Mouse (Mus musculus) G1E (cell line): Measurements from ENCODE around the gene Olfr711. TPM values are rescaled to one million over a fixed set of nuclear protein-coding genes. Genes with fewer than 3 reads are reported as not detected.
"Not testable (repeated sequence)": the region's sequence is repeated elsewhere in the genome, so short reads cannot be mapped to it uniquely, and the experiment has no call there.

ENCODE experiments used
- ATAC-seq: 2 replicates; pipeline ENCODE4 v1.8.0; 2016; ENCODE audit warnings: mild to moderate bottlenecking; ENCODE audit not compliant: insufficient number of reproducible peaks, poor library complexity, low FRiP score, severe bottlenecking; ENCODE audit errors: extremely low read depth
- DNase-seq: peaks from one replicate; pipeline ENCODE4 v3.0.0; 2012; ENCODE audit warnings: low spot score
- H3K27me3 ChIP-seq: 2 replicates; pipeline ENCODE4 v1.6.1; 2012; ENCODE audit warnings: mild to moderate bottlenecking, low read length, inconsistent platforms; ENCODE audit not compliant: insufficient read depth
- H3K36me3 ChIP-seq: replicated peaks from 2 replicates; pipeline ENCODE3; 2012; ENCODE audit warnings: mild to moderate bottlenecking, inconsistent platforms
- H3K4me1 ChIP-seq: 2 replicates; pipeline ENCODE4 v1.6.1; 2012; ENCODE audit warnings: low read depth, low read length, inconsistent platforms, mixed read lengths; ENCODE audit not compliant: insufficient read depth
- H3K4me3 ChIP-seq: 2 replicates; pipeline ENCODE4 v1.5.1; 2012; ENCODE audit warnings: low read depth, mild to moderate bottlenecking, inconsistent platforms, low read length, moderate library complexity, mixed read lengths
- H3K9me3 ChIP-seq: replicated peaks from 2 replicates; pipeline ENCODE4 v1.6.1; 2012; ENCODE audit warnings: inconsistent platforms
- CTCF ChIP-seq: IDR thresholded peaks from 2 replicates; pipeline ENCODE4 v1.5.1; 2012; ENCODE audit warnings: low read depth, low read length, inconsistent platforms, mixed read lengths
- GATA1 ChIP-seq: IDR thresholded peaks from 2 replicates; pipeline ENCODE4 v1.6.1; 2012; ENCODE audit warnings: borderline replicate concordance, low read length, inconsistent platforms, mixed read lengths
- GATA2 ChIP-seq: IDR thresholded peaks from 2 replicates; pipeline ENCODE4 v1.6.1; 2012; ENCODE audit warnings: low read depth, low read length, inconsistent platforms, borderline replicate concordance
- POLR2AphosphoS5 ChIP-seq: IDR thresholded peaks from 2 replicates; pipeline ENCODE4 v1.6.1; 2012; ENCODE audit warnings: low read depth, low read length, inconsistent platforms; ENCODE audit not compliant: insufficient replicate concordance
- TAL1 ChIP-seq: conservative IDR thresholded peaks from 2 replicates; pipeline ENCODE4 v1.6.1; 2012; ENCODE audit warnings: low read depth, low read length, inconsistent platforms, mixed read lengths
- polyA plus RNA-seq: library from polyadenylated mRNA; stranded (reverse); fragments of >175 nt; gene quantifications from 2 replicates; pipeline ENCODE4 v1.2.3, GENCODE M21; 2012
- total RNA-seq, 2 experiments: library from RNA; stranded (forward) in 1 of 2; stranded (reverse) in 1 of 2; fragments of 200-1000 nt in 1 of 2; fragments of >200 nt in 1 of 2; fragmentation: Nextera tagmentation in 1 of 2; gene quantifications; 2 replicates each; pipeline ENCODE4 v1.2.3; 2014 to 2017

The Olfr711 gene
- total RNA-seq (2014; fragmentation: Nextera tagmentation) (not detected in 2 replicates), total RNA-seq (2017) (under 0.01 and 0.11 TPM in 2 replicates), polyA plus RNA-seq (not detected in 2 replicates)

DNA sequence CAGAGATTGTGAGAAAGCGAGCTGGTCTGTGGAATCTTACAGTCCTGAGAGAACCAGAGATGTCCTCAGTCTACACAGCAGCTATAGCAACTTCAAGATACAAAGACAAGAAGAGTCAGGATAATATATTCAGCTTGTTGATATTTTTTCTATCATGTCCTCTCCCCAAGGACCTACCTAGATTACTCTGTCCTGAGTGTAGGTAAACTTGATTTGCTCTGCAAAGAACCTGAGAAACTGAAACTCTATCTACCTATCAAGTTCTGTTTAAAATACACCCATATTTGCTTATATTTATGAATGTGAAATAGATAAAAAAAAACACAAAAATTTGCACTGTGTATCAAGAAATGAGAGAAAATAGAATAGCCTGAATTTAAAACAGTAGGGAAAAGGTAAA, at the start of gene Olfr711:
TSS of gene Olfr711 (minus strand) at position 101 of the 400 bp plus-strand sequence.
- no peak for DNase-seq
- Histone ChIP-seq H3K36me3 (no peaks in the 10 kb centered on the region), H3K4me1 (0 out of 2 replicates have a peak, but pooled peaks cover 4% of the 10 kb centered on the region), H3K9me3 (no peaks in the 10 kb centered on the region), H3K27me3 (no peaks in the 10 kb centered on the region), H3K4me3 (no peak within 1 kb of the TSS)
- ATAC-seq = no peak
- TF ChIP-seq GATA2 = no peak
- no peak for TF ChIP-seq POLR2AphosphoS5
- no peak for TF ChIP-seq TAL1
- no peak for TF ChIP-seq GATA1

DNA sequence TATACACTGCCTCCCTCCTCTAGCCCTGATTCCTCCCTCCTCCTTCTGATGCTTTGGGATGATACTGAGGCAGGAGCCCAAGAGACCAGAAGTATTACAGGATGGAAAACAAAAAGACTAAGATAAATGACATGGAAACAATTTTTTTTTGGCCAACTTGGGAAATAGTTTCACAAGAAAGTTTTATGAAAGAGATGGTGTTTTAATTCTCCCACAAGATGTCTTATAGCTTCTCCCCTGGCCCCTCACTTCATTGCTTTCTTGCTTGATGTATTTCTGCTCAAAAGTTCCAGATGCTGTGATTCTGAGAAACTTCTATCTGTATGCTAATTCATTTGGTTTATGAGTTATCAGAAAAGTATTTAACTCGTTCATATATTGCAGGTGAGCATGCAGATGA, 30.7 kb upstream of the Olfr711 start, which contains the start of gene Olfr2:
TSS of gene Olfr2 (minus strand) at position 101 of the 400 bp plus-strand sequence.
- no peak for TF ChIP-seq POLR2AphosphoS5
- no peak for TF ChIP-seq CTCF
- TF ChIP-seq TAL1 = no peak
- TF ChIP-seq GATA2 = no peak
- no peak for TF ChIP-seq GATA1
- Histone ChIP-seq H3K36me3 (no peaks in the 10 kb centered on the region), H3K4me1 (peaks cover 20% of the 10 kb centered on the region), H3K27me3 (no peaks in the 10 kb centered on the region), H3K4me3 (no peak within 1 kb of the TSS), H3K9me3 (no peaks in the 10 kb centered on the region)
- ATAC-seq (no peak), DNase-seq (no peak)

DNA sequence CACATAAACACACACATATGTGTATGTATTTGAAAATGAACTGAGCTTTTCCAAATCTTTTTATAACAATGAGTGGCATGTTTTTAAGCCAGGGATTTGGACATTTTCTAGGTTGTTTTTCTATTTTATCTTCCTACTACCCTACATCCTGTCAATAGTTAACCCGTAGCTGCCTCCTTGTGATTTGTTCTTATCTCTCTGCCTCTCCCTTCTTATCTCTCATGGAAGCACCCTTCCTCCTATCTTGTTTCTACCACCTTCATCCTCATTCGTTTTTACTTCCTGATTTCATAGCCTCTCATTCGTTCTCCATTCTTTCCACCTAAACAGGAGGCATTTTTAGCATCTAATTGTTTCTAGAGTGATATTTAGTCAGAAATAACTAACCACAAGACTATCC, 28.9 kb upstream of the Olfr711 start:
- Histone ChIP-seq H3K9me3 (no peaks in the 10 kb centered on the region), H3K27me3 (no peaks in the 10 kb centered on the region), H3K4me1 (peaks cover 20% of the 10 kb centered on the region), H3K36me3 (no peaks in the 10 kb centered on the region), H3K4me3 (no peak overlapping the region)
- DNase-seq = peak; percentile 7
- TF ChIP-seq CTCF = no peak
- peak; percentile 90 for TF ChIP-seq TAL1
- no peak for TF ChIP-seq GATA2
- TF ChIP-seq GATA1 = no peak
- TF ChIP-seq POLR2AphosphoS5 = no peak
- peak; percentile 99 for ATAC-seq

DNA sequence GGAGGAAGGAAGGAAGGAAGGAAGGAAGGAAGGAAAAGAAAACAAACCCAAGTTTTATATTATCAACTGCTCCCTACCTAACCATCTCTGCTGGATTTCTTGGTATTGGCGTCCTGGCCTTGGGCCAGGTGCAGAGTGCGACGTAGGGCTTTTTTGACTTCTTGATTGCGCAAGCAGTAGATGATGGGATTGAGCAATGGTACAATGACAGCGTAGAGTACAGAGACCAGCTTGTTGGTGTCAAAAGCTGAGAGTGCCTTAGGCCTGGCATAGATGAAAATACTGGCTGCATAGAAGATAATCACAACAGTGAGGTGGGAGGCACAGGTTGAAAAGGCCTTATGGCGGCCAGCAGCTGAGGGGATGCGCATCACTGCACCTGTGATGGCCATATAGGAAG, 25.5 kb upstream of the Olfr711 start:
- DNase-seq = no peak
- Histone ChIP-seq H3K36me3 (no peaks in the 10 kb centered on the region), H3K9me3 (no peaks in the 10 kb centered on the region), H3K27me3 (no peaks in the 10 kb centered on the region; the same call in 1 of the 2 replicates), H3K4me3 (no peak overlapping the region), H3K4me1 (peaks cover 16% of the 10 kb centered on the region)
- TF ChIP-seq GATA1 (no peak), TAL1 (no peak), POLR2AphosphoS5 (no peak), CTCF (no peak), GATA2 (no peak)
- no peak for ATAC-seq

DNA sequence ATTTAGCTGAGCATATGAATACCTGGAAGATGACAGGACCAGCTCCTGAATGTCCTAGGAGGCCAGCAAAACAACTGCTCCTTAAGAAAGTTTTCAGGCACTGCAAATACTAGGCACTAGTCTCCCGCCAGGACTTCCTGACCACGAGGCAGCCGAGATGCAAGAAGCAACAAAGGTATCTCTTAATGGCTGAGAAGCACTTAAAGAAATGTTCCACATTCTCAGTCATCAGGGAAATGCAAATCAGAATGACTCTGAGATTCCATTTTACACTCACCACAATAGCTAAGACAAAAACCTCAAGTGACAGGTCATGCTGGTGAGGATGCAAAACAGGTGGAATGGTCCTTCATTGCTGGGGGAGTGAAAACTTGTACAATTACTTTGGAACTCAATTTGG, 10.0 kb upstream of the Olfr711 start:
- Histone ChIP-seq H3K4me1 (no peaks in the 10 kb centered on the region), H3K4me3 (peak overlapping the region; percentile 34; the same call in 1 of the 2 replicates)
- no peak for DNase-seq

DNA sequence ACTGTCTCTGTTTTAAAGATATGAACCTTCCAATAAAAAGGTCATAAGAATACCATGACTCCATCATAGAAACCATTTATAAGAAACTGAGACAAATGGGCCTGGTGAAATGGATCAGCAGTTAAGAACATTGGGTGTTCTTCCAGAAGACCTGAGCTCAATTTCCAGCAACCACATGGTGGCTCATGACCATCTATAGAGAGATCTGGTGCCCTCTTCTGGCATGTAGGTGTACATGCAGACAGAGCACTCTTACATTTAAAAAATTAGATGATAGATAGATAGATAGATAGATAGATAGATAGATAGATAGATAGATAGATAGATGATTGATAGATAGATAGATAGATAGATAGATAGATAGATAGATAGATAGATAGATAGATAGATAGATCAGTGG, 7.8 kb downstream of the Olfr711 start:
- H3K4me3 ChIP-seq, H3K36me3 ChIP-seq, ATAC-seq, DNase-seq, H3K27me3 ChIP-seq, H3K4me1 ChIP-seq, H3K9me3 ChIP-seq: not testable (repeated sequence)

More for the DNA sequence above, 10.0 kb upstream of the Olfr711 start:
- Histone ChIP-seq H3K36me3 (no peaks in the 10 kb centered on the region), H3K27me3 (peaks cover 2% of the 10 kb centered on the region; the same call in 1 of the 2 replicates), H3K9me3 (no peaks in the 10 kb centered on the region)
- ATAC-seq = no peak
- TF ChIP-seq GATA1 (no peak), CTCF (no peak), GATA2 (no peak), TAL1 (no peak), POLR2AphosphoS5 (no peak)
